Mouse (Mus musculus) erythroblast, embryonic 14.5 days (primary cell): ENCODE data around the gene Col25a1.

ENCODE experiments used
- GATA1 ChIP-seq: IDR thresholded peaks from 2 replicates; pipeline ENCODE4 v1.6.1; 2012; ENCODE audit warnings: low read length, inconsistent platforms, mixed read lengths
- TAL1 ChIP-seq: IDR thresholded peaks from 3 replicates; pipeline ENCODE4 v1.6.1; 2012; ENCODE audit warnings: low read length, inconsistent platforms, mixed read lengths

GRCm38 (mm10) chr3:130172764-130173163 lies 41.5 kb downstream of the Col25a1 start:
- TF ChIP-seq GATA1 (no peak), TAL1 (no peak)
